Mouse (Mus musculus) bone marrow macrophage, adult 2 months (primary cell): ENCODE results near the gene Eif4h.

Experiments used
- CTCF ChIP-seq: IDR thresholded peaks from 2 replicates; pipeline ENCODE4 v1.5.1; 2012; ENCODE audit warnings: low read depth, mild to moderate bottlenecking, low read length, moderate library complexity
- POLR2A ChIP-seq: IDR thresholded peaks from 2 replicates; pipeline ENCODE4 v1.6.1; 2012; ENCODE audit warnings: mild to moderate bottlenecking, low read depth, low read length, borderline replicate concordance

GRCm38 (mm10) chr5:134656708-134657107, 17.4 kb upstream of the Eif4h start:
- TF ChIP-seq POLR2A: no peak
- no peak for TF ChIP-seq CTCF
